Mouse (Mus musculus) thymus, adult 2 months (tissue): ENCODE measurements around the gene Itfg2. TPM values are rescaled to one million over a fixed set of nuclear protein-coding genes. Genes with fewer than 3 reads are reported as not detected.

Experiments
- DNase-seq: peaks from one replicate; pipeline ENCODE4 v3.0.0; 2021
- H3K27ac ChIP-seq: fragments of 200-500 bp; 2 replicates; pipeline ENCODE4 v1.5.1; 2012; ENCODE audit warnings: low read length, control low read depth; ENCODE audit not compliant: control insufficient read depth, insufficient read depth
- H3K27me3 ChIP-seq: fragments of 200-500 bp; 2 replicates; pipeline ENCODE4 v1.6.1; 2012; ENCODE audit warnings: mild to moderate bottlenecking, low read length, moderate library complexity, mixed read lengths; ENCODE audit not compliant: control insufficient read depth, insufficient read depth
- H3K36me3 ChIP-seq: fragments of 200-500 bp; 2 replicates; pipeline ENCODE4 v1.6.1; 2012; ENCODE audit warnings: mild to moderate bottlenecking, low read length, moderate library complexity; ENCODE audit not compliant: control insufficient read depth, insufficient read depth
- H3K4me1 ChIP-seq: fragments of 200-500 bp; replicated peaks from 2 replicates; pipeline ENCODE4 v1.6.1; 2012; ENCODE audit warnings: low read length; ENCODE audit not compliant: control insufficient read depth, insufficient read depth
- H3K4me3 ChIP-seq: fragments of 200-500 bp; 2 replicates; pipeline ENCODE4 v1.5.1; 2012; ENCODE audit warnings: mild to moderate bottlenecking, low read length, control low read depth, moderate library complexity; ENCODE audit not compliant: control insufficient read depth, insufficient read depth
- CTCF ChIP-seq: fragments of 200-500 bp; IDR thresholded peaks from 2 replicates; pipeline ENCODE4 v1.5.1; 2012; ENCODE audit warnings: mild to moderate bottlenecking, control low read depth, low read length, moderate library complexity, borderline replicate concordance; ENCODE audit not compliant: control insufficient read depth, poor library complexity, insufficient read depth; ENCODE audit errors: extremely low read depth
- POLR2A ChIP-seq: fragments of 200-500 bp; IDR thresholded peaks from 2 replicates; pipeline ENCODE4 v1.6.1; 2012; ENCODE audit warnings: mild to moderate bottlenecking, low read length, control low read depth, moderate library complexity; ENCODE audit not compliant: control insufficient read depth, poor library complexity, insufficient read depth; ENCODE audit errors: extremely low read depth
- WGBS: fragments of 180-500 bp; shearing (Covaris S2); methylation state at CpG from one replicate; pipeline ENCODE4 v1.1.7; 2018; 5-methylcytosine and 5-hydroxymethylcytosine counted together
- polyA plus RNA-seq: library from polyadenylated mRNA; depleted of rRNA; stranded (reverse); fragments of >200 nt; gene quantifications from 2 replicates; pipeline ENCODE4 v1.2.3, GENCODE M21; 2012

Itfg2 gene
- polyA plus RNA-seq, 1 experiment: 56.4 TPM

- H3K36me3 ChIP-seq: no peaks in the 10 kb centered on the region
- no peak overlapping the region for H3K4me3 ChIP-seq
- no peaks in the 10 kb centered on the region; the same call in 1 of the 2 replicates for H3K27me3 ChIP-seq
- 66% methylated on average over 4 of the region's 4 CpGs for WGBS
- no peak overlapping the region for H3K27ac ChIP-seq
- TF ChIP-seq CTCF (no peak), POLR2A (no peak)
- no peaks in the 10 kb centered on the region for H3K4me1 ChIP-seq
- DNase-seq: no peak
Measured at GRCm38 (mm10) chr6:128464996-128465395, 40.3 kb upstream of the Itfg2 start.

- no peak overlapping the region for H3K27ac ChIP-seq
- no peaks in the 10 kb centered on the region; the same call in 1 of the 2 replicates for H3K27me3 ChIP-seq
- TF ChIP-seq POLR2A: no peak
- TF ChIP-seq CTCF: no peak
- no peaks in the 10 kb centered on the region for H3K4me1 ChIP-seq
- H3K4me3 ChIP-seq: no peak overlapping the region
- no peaks in the 10 kb centered on the region for H3K36me3 ChIP-seq
- DNase-seq: no peak
Measured at GRCm38 (mm10) chr6:128461606-128462005, 36.9 kb upstream of the Itfg2 start.

- 93% methylated on average over 14 of the region's 14 CpGs for WGBS
- H3K27ac ChIP-seq: no peak overlapping the region
- TF ChIP-seq CTCF: no peak
- no peak for TF ChIP-seq POLR2A
- H3K36me3 ChIP-seq: no peaks in the 10 kb centered on the region
- no peaks in the 10 kb centered on the region for H3K4me1 ChIP-seq
- no peaks in the 10 kb centered on the region; the same call in 1 of the 2 replicates for H3K27me3 ChIP-seq
- no peak overlapping the region for H3K4me3 ChIP-seq
- DNase-seq: no peak
Measured at GRCm38 (mm10) chr6:128460729-128461503, 36.2 kb upstream of the Itfg2 start.

GRCm38 (mm10) chr6:128460321-128460720 lies 35.6 kb upstream of the Itfg2 start:
- 48% methylated on average over 2 of the region's 2 CpGs for WGBS

GRCm38 (mm10) chr6:128457186-128457585 lies 32.5 kb upstream of the Itfg2 start:
- no peaks in the 10 kb centered on the region for H3K4me1 ChIP-seq
- DNase-seq: no peak
- no peak overlapping the region for H3K4me3 ChIP-seq
- no peak overlapping the region for H3K27ac ChIP-seq
- no peaks in the 10 kb centered on the region for H3K36me3 ChIP-seq
- TF ChIP-seq POLR2A (no peak), CTCF (no peak)
- 87% methylated on average over 5 of the region's 5 CpGs for WGBS
- no peaks in the 10 kb centered on the region for H3K27me3 ChIP-seq

More at GRCm38 (mm10) chr6:128460321-128460720, 35.6 kb upstream of the Itfg2 start:
- Histone ChIP-seq H3K36me3 (no peaks in the 10 kb centered on the region), H3K27ac (no peak overlapping the region), H3K27me3 (no peaks in the 10 kb centered on the region), H3K4me3 (no peak overlapping the region), H3K4me1 (no peaks in the 10 kb centered on the region)
- TF ChIP-seq CTCF: no peak
- DNase-seq: no peak

GRCm38 (mm10) chr6:128455835-128456605 lies 31.3 kb upstream of the Itfg2 start:
- no peaks in the 10 kb centered on the region for H3K4me1 ChIP-seq
- H3K36me3 ChIP-seq: no peaks in the 10 kb centered on the region
- H3K27ac ChIP-seq: no peak overlapping the region
- DNase-seq: no peak
- 81% methylated on average over 12 of the region's 12 CpGs for WGBS
- TF ChIP-seq CTCF (no peak), POLR2A (no peak)
- H3K4me3 ChIP-seq: no peak overlapping the region
- H3K27me3 ChIP-seq: no peaks in the 10 kb centered on the region
